Mouse (Mus musculus) spleen, postnatal 36 days (tissue): Measurements from ENCODE around the gene Slamf6.
"Not testable (repeated sequence)": the region's sequence is repeated elsewhere in the genome, so short reads cannot be mapped to it uniquely, and the experiment has no call there.

Experiments used
- DNase-seq, 2 experiments: peaks; one replicate each; pipeline ENCODE4 v3.0.0; 2022; ENCODE audit warnings: low spot score in 2 of 2, mixed read lengths in 1 of 2

The Slamf6 gene

DNA sequence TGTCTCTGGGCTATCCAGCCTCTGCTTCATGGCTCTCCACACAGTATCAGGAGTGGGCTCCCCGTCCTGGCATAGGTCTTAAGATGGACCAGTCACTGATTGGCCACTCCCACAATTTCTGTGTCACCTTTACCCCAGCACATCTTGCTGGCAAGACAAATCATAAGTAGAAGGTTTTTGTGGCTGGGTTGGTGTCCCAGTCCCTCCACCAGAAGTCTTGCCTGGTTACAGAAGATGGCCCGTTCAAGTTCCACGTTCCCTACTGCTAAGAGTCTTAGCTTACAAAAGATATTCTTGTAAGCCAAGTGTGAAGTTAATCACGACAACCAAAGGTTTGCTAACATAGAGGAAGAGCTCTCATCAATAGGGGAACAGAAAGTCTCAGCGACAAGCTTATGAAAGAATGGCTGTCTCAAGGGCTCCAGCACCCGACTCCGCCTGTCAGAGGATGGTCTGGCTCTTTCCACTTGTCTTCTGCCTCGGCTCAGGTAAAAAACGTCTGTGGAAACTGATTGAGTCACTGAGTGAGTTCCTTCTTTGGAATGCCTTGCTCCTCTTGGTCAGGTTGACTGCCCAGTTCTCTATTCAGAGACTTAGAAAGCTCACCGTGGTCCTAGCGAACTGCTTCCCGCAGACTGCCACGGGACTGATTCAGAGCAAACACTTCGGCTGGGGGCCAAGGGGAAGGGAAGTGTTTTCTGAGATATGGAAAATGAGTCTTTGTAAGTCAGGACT lies at the start of gene Slamf6:
Gene Slamf6 (plus strand): TSS at position 211 of the 735 bp plus-strand sequence.
- DNase-seq: peak; percentile 75 to 76

DNA sequence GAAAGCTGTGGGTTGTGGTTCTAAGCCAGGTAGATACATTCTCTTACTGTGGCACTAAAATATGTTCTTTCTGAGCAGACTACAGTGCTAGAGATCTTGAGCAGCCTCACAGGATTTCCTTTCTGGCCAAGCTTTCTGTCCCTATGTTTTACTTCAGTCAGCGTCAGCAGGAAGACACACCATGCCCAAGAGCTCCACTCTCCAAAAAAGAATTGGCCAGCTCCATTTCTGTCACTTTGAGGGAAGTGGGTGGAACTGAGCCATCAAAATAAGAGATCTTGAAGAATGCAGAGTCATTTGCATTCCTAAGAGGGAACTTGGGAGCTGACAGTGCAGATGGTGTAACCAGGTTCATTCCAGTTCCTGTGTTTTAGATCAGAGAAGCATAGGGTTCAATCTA lies 30.3 kb upstream of the Slamf6 start:
- DNase-seq: no peak

DNA sequence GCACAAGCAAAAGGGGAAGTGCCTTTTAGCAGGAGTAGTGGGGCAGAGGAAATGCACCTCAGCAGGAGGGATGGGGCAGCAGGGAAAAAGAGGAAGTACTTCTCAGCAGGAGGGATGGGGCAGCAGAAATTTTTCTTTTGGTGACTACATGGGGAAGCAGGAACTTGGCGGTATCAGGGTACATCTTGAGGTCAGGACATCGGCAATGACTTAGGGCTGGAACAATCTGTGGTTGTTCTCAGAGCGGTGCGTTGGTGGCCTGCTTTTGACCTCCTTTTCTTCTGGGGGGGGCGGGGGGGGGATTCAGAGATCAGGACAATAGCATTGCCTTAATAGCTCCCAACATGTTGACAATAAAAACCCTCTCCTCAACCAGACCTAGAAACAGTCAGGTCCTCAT lies 22.0 kb upstream of the Slamf6 start, which contains the start of gene Gm10521:
Gene Gm10521 (plus strand): TSS at position 301 of the 400 bp plus-strand sequence.
- DNase-seq: not testable (repeated sequence)

DNA sequence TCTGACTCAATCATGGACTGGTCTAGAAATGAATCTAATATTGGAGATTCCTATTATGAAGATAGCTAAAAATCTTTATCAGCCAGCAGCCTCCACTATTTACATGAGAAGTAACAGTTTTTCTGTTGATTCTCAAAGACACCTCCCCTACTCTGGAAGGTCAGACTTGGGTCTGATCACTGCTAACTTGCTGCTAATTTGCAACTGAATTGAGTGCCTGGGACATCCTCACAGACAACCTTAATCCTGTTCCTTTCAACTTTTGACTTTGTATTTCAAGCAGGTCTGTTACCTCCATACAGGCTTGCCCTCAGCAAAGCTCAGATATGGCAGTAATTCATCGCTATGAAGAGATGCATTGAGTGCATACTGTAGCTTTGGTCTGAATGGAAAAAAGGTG lies 13.3 kb upstream of the Slamf6 start:
- no peak for DNase-seq

DNA sequence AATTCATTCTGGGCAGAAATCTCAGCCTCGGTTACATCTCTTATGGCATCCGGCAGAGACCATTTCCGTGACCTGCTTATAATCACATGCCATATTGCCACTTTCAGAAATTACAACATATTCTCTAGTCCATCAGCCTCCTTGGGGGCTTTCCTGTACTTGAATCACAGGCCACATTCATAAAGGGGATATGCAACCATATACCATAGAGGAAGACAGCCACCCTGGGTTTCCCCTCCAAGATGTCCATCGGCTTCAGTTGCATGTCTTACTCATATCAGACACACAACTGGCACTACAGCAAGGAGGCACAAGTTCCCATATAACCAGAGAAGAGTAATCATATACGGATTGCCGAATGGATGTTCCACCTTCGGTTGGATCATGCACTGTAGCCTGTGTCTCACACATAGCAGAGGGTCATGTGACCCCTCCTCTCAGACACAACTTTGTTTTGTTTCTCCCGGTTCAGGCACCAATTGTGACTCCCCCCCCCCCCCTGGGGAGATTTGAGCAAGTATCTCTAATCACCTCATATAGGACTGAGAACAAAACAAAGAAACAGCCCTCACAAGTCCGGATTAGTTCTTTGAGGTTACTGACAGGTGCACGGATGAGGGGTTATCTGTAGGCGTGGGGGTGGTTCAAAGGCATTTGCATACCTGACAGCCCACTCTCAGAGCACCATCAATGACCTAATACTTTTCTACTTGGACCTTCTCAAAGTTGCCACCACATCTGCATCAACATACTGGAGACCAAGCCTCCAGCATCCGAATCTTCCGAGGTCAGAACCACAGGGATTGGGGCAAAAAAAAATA lies 1.5 kb upstream of the Slamf6 start:
- peak; percentile 79 to 82 for DNase-seq

DNA sequence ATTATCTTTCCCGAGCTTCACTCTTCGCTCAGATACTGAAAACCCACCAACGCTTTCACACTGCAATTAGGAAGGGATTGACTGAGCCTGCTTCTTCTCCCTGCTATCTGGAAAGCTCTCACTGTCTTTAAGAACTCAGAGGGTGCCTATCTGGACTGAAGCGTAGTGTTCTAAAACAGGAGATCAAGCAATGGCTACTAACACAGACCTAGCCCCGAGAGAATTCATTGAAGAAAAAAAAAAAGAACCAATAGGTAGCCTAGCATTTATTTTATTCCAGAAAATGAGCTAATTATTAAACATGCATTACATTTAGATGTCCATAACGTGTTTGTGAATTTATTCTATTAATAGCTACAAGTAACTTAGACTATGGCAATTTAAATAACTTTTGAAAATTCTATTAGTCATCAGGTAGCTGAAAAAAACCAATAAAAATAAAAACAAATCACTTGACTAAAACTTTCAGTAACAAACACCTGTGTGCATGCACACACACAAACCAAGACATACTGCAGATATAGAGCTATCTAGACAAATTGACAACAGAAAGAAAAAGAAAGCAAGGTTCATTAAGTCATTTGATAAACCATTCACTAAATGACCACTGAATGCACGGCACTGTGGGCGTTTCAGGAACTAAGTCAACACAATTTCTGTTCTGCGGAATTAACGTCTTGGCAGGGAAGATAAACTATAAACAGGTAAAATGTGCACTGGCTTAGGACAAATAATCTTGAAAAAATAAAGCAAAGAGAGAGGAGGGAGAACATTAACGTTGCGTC lies 1.0 kb downstream of the Slamf6 start:
- DNase-seq: no peak

DNA sequence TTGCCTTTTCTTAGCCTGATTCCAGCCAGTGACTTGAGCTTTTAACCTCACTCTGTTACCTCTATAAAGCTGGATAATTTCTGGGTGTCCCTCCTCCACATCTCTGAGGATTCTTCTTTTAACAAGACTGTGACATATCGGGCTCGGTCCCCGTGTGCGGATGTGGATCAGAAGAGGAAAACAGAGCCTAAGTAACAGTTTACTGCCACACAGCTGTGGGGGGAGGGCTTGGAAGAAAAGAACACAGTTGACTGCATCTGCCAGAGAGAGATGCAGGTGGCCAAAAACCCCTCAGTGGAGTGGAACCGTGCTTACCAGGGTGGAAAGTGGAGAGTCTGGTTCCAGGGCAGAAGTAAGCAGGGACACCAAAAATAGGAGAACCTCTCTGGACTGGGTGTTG lies 1.9 kb downstream of the Slamf6 start:
- DNase-seq: peak; percentile 64 to 72

DNA sequence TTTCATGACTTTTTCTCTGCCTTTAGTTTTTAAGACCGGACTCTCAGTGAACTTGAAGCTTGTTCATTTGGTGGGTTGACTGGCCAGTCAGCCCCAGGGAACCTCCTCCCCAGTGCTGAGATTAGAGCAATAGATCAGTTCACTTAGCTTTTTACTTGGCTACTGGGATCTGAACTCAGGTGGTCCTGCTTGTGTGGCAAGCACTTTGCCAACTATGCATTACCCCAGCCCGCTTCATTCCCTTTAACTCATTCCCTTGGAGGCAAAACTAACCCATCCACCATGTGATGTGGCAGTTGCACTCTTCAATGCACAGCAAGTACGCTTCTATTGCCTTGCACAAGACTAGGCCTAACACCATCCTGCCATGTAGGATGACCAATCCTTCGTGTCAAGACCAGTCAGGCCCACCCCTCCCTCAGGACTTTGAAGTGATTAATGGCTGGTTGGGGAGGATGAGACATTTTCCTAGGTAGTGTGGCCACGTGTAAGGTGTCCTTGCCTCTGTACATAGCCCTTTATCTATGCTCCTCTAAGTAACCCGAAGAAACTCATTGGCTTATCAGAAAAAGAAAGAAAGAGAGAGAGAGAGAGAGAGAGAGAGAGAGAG lies 2.7 kb downstream of the Slamf6 start:
- no peak for DNase-seq

DNA sequence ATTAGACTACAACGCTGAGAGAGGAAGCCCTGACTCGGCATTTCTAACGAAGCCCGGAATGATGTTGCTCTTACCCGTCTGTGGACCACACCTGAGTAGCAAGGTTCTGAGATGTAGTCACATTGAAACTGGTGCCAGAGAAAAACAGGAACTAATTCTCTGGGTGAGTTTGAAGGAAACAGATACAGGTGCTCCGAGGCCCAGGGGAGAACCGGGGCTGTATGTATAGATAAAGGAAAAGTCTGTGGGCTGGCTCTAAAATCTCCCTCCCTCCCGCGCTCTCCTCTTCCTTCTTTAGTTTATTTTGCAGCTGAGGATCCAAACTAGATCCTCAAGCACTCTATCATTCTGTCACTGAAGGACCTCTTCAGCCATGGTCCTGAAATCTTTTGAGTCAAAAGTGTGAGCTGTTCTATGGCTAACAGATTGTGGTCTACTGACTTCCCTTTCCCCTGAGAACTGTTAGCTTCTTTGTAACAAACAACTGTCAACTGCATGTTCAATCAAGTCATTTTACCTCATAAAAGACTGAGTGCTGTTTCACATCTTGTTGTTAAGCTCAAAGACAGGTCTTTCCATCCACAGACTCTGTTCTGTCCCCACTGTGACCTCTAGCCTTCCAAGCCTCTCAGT lies 3.8 kb downstream of the Slamf6 start:
- peak; percentile 79 to 84 for DNase-seq

DNA sequence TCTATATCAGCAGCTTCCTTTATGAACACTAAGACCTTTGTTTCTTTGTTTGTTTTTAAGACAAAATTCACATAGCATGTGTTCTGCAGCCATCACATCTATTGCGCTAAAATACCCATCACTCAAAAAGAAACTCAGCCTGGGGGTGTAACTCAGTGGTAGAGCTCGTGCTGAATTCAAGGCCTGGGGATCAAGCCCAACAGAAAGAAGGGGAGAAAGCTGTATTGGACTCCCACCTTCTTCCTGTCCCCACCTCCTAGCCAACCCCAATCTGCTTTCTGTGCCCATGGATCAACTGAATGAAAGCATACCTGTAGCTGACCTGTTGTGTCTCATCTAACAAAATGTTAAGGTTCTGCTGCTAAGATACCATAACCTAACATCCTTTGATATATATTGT lies 4.3 kb downstream of the Slamf6 start:
- DNase-seq: no peak

DNA sequence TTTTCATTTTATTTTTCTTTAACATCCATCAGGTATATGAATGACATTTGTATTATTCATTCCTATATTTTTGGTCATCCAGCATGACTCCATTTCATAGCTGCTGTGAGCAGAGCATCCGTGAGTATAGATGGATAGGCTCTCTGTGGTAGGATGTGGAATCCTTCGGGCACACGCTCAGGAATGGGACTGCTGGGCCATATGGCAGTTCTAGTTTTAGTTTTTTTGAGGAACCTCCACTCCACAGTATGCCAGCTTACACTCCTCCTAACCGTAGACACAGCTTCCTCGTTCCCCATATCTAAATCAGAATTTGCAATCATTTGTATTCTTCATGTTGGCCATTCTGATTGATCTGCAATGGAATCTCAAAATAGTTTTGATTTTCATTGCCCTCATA lies 5.5 kb downstream of the Slamf6 start:
- no peak for DNase-seq

DNA sequence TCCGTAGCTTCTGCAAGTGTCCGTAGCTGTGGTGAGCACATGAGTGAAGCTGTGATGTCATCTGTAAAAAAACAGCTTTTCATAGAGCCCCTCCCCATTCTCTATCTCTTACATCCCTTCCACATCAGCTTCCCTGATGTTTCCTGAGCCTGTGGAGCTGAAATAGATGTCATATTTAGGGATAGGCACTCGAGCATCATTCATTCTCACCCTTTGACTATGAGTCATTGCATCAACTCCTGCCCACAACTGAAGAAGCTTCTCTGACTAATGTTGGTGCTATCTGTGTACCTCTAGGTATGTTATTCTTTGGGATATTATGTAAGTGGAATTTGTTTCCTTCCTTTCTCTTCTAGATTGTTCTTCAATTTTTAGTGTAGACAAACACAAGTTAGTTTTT lies 7.6 kb downstream of the Slamf6 start:
- DNase-seq: no peak

DNA sequence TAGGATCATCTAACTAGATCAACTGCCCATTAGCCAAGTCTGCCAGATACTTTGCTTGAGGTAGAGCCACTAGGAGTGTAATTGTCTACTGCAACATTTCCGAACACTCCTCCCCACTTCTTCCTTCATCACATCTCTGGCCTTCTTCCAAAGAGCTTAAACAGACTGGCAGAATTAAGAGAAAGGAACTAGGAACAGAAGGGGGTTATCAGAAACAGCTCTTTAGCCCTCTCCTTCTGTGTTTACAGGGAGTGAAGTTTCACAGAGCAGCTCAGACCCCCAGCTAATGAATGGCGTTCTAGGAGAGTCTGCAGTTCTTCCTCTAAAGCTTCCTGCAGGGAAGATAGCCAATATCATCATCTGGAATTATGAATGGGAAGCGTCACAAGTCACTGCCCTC lies 16.5 kb downstream of the Slamf6 start:
- no peak for DNase-seq

DNA sequence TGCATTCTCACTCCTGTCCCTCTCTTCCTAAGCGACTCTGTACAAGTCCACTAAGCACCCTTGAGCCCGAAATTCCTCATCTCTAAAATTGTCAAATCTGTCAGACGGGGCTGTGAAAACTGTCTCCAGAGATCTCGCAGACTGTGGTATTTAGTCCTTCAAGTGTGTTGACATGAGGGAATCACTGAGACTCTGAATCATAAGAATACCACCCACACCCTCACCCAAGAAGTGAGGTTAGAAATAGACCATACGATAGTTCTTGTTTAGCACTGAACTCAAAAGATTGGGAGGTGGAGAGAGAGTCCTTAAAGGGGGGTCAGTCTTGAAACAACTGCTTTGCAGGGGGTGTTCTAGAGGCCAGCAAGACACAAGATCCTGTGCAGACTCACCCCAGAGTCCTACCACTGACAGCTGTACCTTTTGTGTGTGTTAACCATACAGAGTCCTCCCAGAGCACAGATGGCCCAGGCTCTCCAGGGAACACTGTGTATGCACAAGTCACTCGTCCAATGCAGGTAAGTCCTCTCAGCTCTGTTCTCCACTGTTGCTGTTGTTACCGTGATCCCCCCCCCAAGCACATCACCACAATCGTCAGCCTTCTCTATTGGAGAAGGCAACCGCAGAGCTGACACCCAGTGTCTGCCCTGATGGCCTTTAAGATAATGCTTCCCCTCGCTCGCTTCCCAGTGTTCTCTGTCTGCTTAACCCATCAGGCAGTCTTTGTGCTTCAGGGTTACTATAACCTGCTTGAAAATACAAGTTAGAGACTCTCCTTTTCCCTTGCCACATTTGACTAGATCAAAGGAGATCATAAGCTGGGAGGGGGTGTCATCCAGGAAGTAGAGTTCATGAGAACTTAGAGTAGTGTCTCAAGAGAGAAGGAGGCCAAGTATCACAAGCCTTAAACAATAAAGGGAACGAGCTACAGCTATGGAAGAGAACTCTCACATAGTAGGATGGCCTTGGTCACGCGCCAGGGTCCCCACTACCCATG lies 21.9 kb downstream of the Slamf6 start:
- no peak for DNase-seq

DNA sequence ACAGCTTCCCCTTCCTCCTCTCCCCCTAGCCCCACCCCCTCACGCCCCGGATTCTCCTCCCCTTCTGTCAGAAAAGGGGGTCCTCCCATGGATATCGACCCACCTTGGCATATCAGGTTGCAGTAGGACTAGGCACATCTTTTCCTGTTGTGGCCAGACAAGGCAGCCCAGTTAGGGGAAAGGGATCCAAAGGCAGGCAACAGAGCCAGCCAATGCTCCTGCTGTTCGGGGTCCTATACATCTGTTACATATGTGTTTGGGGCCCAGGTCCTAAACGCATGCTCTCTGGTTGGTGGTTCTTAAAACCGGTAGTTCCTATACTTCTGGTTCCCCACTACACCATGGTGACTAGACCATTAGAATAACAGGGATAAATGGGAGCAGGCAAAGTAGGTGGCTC lies 23.3 kb downstream of the Slamf6 start:
- DNase-seq: no peak

DNA sequence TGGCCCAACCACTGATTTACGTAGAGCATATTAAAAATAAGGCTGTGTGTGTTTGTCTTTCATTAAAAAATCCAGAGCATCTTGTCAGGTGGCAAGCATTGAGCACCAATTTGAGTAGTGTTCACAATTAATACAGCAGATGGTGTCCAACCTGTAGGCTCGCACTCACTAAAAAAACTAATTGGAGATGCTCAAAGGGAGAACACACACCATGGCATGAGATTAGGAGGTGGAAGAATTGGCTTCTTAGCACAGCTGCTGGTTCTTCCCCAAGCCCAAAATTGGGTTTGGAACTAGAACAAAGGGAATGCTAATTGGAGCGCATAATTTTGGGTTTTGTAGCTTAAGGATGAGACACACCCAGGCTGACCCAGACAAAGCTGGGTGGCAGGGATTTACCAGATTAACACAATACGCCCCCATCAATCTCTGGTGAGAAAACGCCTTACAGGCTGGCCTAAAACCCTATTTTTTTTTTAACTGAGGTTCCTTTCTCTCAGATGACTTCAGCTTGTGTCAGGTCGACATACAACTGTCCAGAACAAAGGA lies 29.2 kb downstream of the Slamf6 start:
- no peak for DNase-seq

DNA sequence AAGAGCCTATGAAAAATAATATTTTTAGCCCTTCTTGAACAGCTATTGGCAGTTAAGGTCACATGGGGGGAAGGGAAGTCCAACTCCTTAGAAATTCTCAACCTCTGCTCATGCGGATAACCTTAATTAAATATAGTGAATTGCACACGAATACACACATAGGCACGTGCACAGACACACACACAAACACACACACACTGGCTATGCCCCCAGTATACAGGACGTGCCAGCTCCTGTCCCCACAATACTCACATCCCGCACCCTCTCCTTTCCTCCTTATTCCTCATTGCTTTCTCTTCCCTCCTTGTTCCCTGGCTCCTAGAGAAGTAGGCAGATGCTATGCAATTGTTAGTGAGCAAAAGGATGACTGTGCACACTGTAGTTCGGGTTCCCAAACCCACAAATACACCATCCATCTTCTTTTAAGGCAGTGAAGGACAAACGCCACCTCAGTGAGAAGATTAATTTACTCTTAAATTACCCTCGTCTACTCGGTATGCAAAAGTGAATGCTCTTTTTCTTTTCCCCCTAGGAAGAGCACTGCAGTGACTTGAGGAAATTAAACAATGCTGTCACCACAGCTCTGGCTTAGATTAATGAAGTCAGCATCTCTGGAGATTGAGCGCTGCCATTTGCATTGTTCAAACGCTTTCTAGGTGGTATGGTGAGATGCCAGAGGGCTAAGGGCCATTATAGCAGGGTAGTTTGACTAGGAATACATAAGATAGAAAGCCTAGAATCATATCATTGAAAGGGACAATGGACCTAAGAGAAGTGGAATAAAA lies 31.0 kb downstream of the Slamf6 start:
- DNase-seq: no peak

DNA sequence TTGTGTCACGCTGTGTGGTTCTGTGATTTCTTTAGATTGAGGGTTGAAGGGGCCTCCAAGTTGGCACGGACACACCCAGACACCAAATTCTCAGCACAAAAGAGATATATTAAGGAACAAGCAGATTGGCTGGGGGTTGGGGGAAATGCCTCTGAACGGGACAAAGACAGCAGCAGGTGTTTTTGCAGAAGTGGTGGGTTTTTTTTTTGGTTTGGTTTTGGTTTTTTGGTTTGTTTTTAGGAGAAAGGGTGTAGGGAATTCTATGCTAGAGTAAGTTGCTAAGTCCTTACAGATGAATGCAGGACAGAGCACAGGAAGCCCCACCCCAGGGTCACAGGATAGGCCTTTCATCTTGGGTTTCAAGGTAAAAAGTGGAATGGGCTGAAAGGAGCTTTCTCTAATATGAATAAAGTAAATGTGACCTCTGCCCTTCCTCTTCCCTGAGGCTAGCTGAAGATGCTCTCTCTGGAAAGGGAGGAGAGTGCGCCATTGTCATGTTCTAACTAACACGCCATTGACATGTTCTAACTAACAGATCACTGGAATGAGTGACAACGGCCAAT lies 31.7 kb downstream of the Slamf6 start:
- DNase-seq: peak; percentile 51 to 57

DNA sequence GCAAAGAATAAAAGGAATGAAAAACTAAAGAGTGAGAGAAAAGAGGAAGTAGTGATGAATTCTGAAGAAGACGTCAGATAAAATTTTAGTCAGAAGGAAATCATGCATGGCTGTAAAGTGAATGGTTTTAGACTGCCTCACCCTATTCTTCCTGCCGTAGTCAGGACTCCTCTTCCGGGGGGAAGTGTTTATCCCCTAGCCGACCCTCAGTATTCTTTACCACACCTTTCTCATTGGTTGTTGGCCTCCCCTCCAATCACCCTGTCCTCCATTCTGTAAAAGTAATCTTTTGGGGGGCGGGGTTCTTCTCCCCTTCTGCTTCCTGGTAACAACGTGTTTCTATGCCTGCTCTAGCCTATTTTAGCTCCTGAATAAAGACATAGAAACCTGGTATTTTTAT lies 37.8 kb downstream of the Slamf6 start:
- DNase-seq: peak; percentile 74 to 81
